Mouse (Mus musculus) thymus, postnatal 10 days (tissue): ENCODE measurements around the gene Pdcl.

Experiments used
- DNase-seq, 2 experiments: peaks; one replicate each; pipeline ENCODE4 v3.0.0; 2021; ENCODE audit warnings: low spot score in 2 of 2

Pdcl gene

GRCm38 (mm10) chr2:37358633-37359540 lies at the start of gene Pdcl:
TSS of gene Pdcl (minus strand) at chr2:37359332.
- peak; percentile 93 to 96 for DNase-seq

- peak in 1 of 2 experiments; percentile 4 for DNase-seq
These were observed 36.4 kb upstream of the Pdcl start for GRCm38 (mm10) chr2:37395539-37395938.

- no peak for DNase-seq
These were observed 23.8 kb upstream of the Pdcl start for GRCm38 (mm10) chr2:37382921-37383320.

GRCm38 (mm10) chr2:37380189-37380588 lies 21.1 kb upstream of the Pdcl start:
- peak; percentile 28 to 68 for DNase-seq

GRCm38 (mm10) chr2:37376018-37376417 lies 16.9 kb upstream of the Pdcl start:
- DNase-seq, result no peak

GRCm38 (mm10) chr2:37370651-37371050 lies 11.5 kb upstream of the Pdcl start:
- DNase-seq, result no peak

GRCm38 (mm10) chr2:37359908-37360307 lies 776 bp upstream of the Pdcl start:
- peak in 1 of 2 experiments; percentile 6 for DNase-seq

- DNase-seq, result no peak
These were observed 3.6 kb downstream of the Pdcl start for GRCm38 (mm10) chr2:37355571-37355970.

GRCm38 (mm10) chr2:37351671-37352070 lies 7.5 kb downstream of the Pdcl start:
- DNase-seq, result no peak

GRCm38 (mm10) chr2:37338497-37339187 lies 20.5 kb downstream of the Pdcl start:
- DNase-seq, result no peak

GRCm38 (mm10) chr2:37333321-37333720 lies 25.8 kb downstream of the Pdcl start:
- no peak for DNase-seq

- DNase-seq, result no peak
These were observed 32.9 kb downstream of the Pdcl start, which contains the start of gene Olfr368 for GRCm38 (mm10) chr2:37326215-37326614. TSS of gene Olfr368 (plus strand) at chr2:37326515.
